In genomic region chr1:75345036-75345935, GRCm38 (mm10) we compare ENCODE assay signal across 9 mouse cellular contexts. TPM values are rescaled to one million over a fixed set of nuclear protein-coding genes. Genes with fewer than 3 reads are reported as not detected.
A peak's percentile ranks its signal among the peaks of the same experiment; 100 is the strongest.
DNase-seq lines count a peak whose midpoint lies in the region; ATAC-seq and TF ChIP-seq lines count a peak whose summit lies in the region.
"Had no signal": no experiment of that assay in that cellular context is flagged by ENCODE, and none has a peak within 500 bp of the region (broad histone marks: within the 10 kb centered on the region; RNA-seq: fewer than 3 reads in every experiment).

No protein-coding gene starts in this region.

- H3K9ac ChIP-seq in liver, embryonic 13.5 days: no peak overlapping the region

- WGBS in kidney, adult 2 months: 39% methylated on average over 20 of the region's 20 CpGs
- 22% methylated on average over 20 of the region's 20 CpGs for WGBS in heart, embryonic 10.5 days
- 33% methylated on average over 20 of the region's 20 CpGs for WGBS in liver, embryonic 13.5 days (ENCODE audit: insufficient replicate concordance)
- WGBS in thymus, adult 2 months: 71% methylated on average over 20 of the region's 20 CpGs

- TF ChIP-seq POLR2A in kidney, adult 2 months (IDR thresholded peaks at IDR 0.05; ENCODE audit: low read depth, low read length): no peak
- TF ChIP-seq POLR2A in thymus, adult 2 months (IDR thresholded peaks at IDR 0.05; ENCODE audit: control insufficient read depth, extremely low read depth, insufficient read depth, low read length, poor library complexity): no peak

- no peak for TF ChIP-seq CTCF in kidney, adult 2 months (conservative IDR thresholded peaks at IDR 0.05; ENCODE audit: insufficient read depth, insufficient read length, low read depth, low read length)
- no peak for TF ChIP-seq CTCF in thymus, adult 2 months (IDR thresholded peaks at IDR 0.05; ENCODE audit: borderline replicate concordance, control insufficient read depth, extremely low read depth, insufficient read depth, low read length, poor library complexity)

- no peaks in the 10 kb centered on the region for H3K36me3 ChIP-seq in kidney, adult 2 months (ENCODE audit: control insufficient read depth, insufficient read depth, low read length)
- no peaks in the 10 kb centered on the region for H3K36me3 ChIP-seq in heart, embryonic 10.5 days
- no peaks in the 10 kb centered on the region for H3K36me3 ChIP-seq in liver, embryonic 13.5 days
- no peaks in the 10 kb centered on the region for H3K36me3 ChIP-seq in thymus, adult 2 months (ENCODE audit: control insufficient read depth, insufficient read depth, low read length)

- H3K4me1 ChIP-seq in kidney, adult 2 months (ENCODE audit: control insufficient read depth, insufficient read depth, low read length): no peaks in the 10 kb centered on the region
- H3K4me1 ChIP-seq in heart, embryonic 10.5 days: peaks cover 67% of the 10 kb centered on the region
- peaks cover 7% of the 10 kb centered on the region; the same call in 1 of the 2 replicates for H3K4me1 ChIP-seq in liver, embryonic 13.5 days (replicated peaks)
- H3K4me1 ChIP-seq in thymus, adult 2 months (replicated peaks; ENCODE audit: control insufficient read depth, insufficient read depth, low read length): no peaks in the 10 kb centered on the region

- no peaks in the 10 kb centered on the region for H3K27me3 ChIP-seq in kidney, adult 2 months (replicated peaks; ENCODE audit: control insufficient read depth, insufficient read depth, low read length)
- H3K27me3 ChIP-seq in heart, embryonic 10.5 days (ENCODE audit: insufficient read depth, poor library complexity, severe bottlenecking): no peaks in the 10 kb centered on the region
- H3K27me3 ChIP-seq in liver, embryonic 13.5 days: peaks cover 46% of the 10 kb centered on the region
- no peaks in the 10 kb centered on the region for H3K27me3 ChIP-seq in thymus, adult 2 months (ENCODE audit: control insufficient read depth, insufficient read depth, low read length)
- H3K27me3 ChIP-seq: Patski had no signal

- DNase-seq in kidney, adult 2 months: no peak
- no peak for DNase-seq in kidney, adult 8-10 months
- peak; percentile 74 for DNase-seq in R1 (ENCODE audit: low read depth, low spot score)
- DNase-seq in heart, embryonic 10.5 days (ENCODE audit: low spot score): no peak
- DNase-seq in liver, embryonic 13.5 days: no peak
- no peak for DNase-seq in thymus, adult 2 months
- DNase-seq in cerebellum, adult 11-12 months: no peak
- DNase-seq in right cerebral cortex, postnatal 36 days (ENCODE audit: low spot score in 2 of 2): no peak

- no peaks in the 10 kb centered on the region for H3K9me3 ChIP-seq in heart, embryonic 10.5 days
- H3K9me3 ChIP-seq in liver, embryonic 13.5 days (replicated peaks): no peaks in the 10 kb centered on the region

- no peak overlapping the region; the same call in 1 of the 2 replicates for H3K4me3 ChIP-seq in kidney, adult 2 months (ENCODE audit: insufficient read depth, low read depth, low read length)
- peak overlapping the region; percentile 40 for H3K4me3 ChIP-seq in heart, embryonic 10.5 days
- no peak overlapping the region for H3K4me3 ChIP-seq in liver, embryonic 13.5 days (replicated peaks)
- no peak overlapping the region for H3K4me3 ChIP-seq in thymus, adult 2 months (ENCODE audit: control insufficient read depth, insufficient read depth, low read length)

- no peak overlapping the region for H3K4me2 ChIP-seq in liver, embryonic 13.5 days

- no peak for ATAC-seq in liver, embryonic 13.5 days (ENCODE audit: low read depth)
- ATAC-seq: Patski had no signal

- H3K27ac ChIP-seq in kidney, adult 2 months (ENCODE audit: insufficient read depth, low read depth, low read length): peak overlapping the region; percentile 71
- peak overlapping the region; percentile 90 for H3K27ac ChIP-seq in heart, embryonic 10.5 days
- peak overlapping the region; percentile 43; the same call in 1 of the 2 replicates for H3K27ac ChIP-seq in liver, embryonic 13.5 days
- H3K27ac ChIP-seq in thymus, adult 2 months (ENCODE audit: control insufficient read depth, insufficient read depth, low read length): no peak overlapping the region; the same call in 1 of the 2 replicates

RNA-seq across cellular contexts. Expression of gene Des, which starts 14.8 kb away (rescaled TPM):
- polyA plus RNA-seq in kidney, adult 2 months (2012; rRNA removed): 17.0 and 32.1 TPM in 2 replicates
- 341 and 642 TPM in 2 replicates for polyA plus RNA-seq in heart, embryonic 10.5 days (2016; fragmentation: Nextera tagmentation; extraction: Ambion mirVana)
- polyA plus RNA-seq in liver, embryonic 13.5 days (2015; fragmentation: Nextera tagmentation; extraction: Ambion mirVana): 5.0 and 5.1 TPM in 2 replicates
- polyA plus RNA-seq in thymus, adult 2 months (2012; rRNA removed): 6.8 and 31.6 TPM in 2 replicates

RNA-seq across cellular contexts. Expression of gene Dnpep, which starts 27.5 kb away (rescaled TPM):
- polyA plus RNA-seq in kidney, adult 2 months (2012; rRNA removed): 117 and 124 TPM in 2 replicates
- 142 and 144 TPM in 2 replicates for polyA plus RNA-seq in heart, embryonic 10.5 days (2016; fragmentation: Nextera tagmentation; extraction: Ambion mirVana)
- polyA plus RNA-seq in liver, embryonic 13.5 days (2015; fragmentation: Nextera tagmentation; extraction: Ambion mirVana): 53.1 and 58.0 TPM in 2 replicates
- polyA plus RNA-seq in thymus, adult 2 months (2012; rRNA removed): 112 and 132 TPM in 2 replicates

RNA-seq across cellular contexts. Expression of gene Speg, which starts 29.8 kb away (rescaled TPM):
- polyA plus RNA-seq in kidney, adult 2 months (2012; rRNA removed): 34.6 and 43.9 TPM in 2 replicates
- 77.9 and 80.0 TPM in 2 replicates for polyA plus RNA-seq in heart, embryonic 10.5 days (2016; fragmentation: Nextera tagmentation; extraction: Ambion mirVana)
- polyA plus RNA-seq in liver, embryonic 13.5 days (2015; fragmentation: Nextera tagmentation; extraction: Ambion mirVana): 10.3 and 10.7 TPM in 2 replicates
- polyA plus RNA-seq in thymus, adult 2 months (2012; rRNA removed): 11.0 and 12.1 TPM in 2 replicates

Comparison
In these comparisons a context has a peak if more than half of its experiments do, and no peak if none do; other contexts are left out.
1. RNA of gene Des, which starts 14.8 kb away (polyA plus RNA-seq): 341 to 642 TPM in heart, embryonic 10.5 days; 17.0 to 32.1 TPM in kidney, adult 2 months, 6.8 to 31.6 TPM in thymus, adult 2 months and 5.0 to 5.1 TPM in liver, embryonic 13.5 days; every median in the first group is over 10 times any median in the second.